Mouse (Mus musculus): Measurements from ENCODE around the gene Tbc1d16.
A peak's percentile ranks its signal among the peaks of the same experiment; 100 is the strongest.

The Tbc1d16 gene

DNA sequence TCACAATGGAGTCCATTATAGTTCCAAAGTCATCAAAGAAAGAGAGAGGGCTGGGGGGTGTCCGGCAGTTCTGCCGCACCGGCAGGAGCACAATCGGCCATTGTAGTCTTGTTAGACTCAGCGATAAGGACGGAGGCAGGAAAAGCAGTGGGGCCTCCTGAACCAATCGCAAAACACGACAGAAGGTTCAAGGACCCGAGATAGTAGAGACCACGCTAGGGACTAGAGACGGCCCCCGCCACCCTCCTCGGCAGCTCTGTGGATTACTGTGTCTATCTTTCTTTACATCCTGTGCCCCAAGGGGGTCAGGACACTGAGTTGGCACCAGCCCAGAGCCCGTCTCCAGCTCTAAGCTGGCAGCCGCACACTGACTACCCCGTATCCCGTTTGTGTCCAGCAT lies 93.7 kb downstream of the Tbc1d16 start:
- DNase-seq = peak; percentile 46 to 64

DNA sequence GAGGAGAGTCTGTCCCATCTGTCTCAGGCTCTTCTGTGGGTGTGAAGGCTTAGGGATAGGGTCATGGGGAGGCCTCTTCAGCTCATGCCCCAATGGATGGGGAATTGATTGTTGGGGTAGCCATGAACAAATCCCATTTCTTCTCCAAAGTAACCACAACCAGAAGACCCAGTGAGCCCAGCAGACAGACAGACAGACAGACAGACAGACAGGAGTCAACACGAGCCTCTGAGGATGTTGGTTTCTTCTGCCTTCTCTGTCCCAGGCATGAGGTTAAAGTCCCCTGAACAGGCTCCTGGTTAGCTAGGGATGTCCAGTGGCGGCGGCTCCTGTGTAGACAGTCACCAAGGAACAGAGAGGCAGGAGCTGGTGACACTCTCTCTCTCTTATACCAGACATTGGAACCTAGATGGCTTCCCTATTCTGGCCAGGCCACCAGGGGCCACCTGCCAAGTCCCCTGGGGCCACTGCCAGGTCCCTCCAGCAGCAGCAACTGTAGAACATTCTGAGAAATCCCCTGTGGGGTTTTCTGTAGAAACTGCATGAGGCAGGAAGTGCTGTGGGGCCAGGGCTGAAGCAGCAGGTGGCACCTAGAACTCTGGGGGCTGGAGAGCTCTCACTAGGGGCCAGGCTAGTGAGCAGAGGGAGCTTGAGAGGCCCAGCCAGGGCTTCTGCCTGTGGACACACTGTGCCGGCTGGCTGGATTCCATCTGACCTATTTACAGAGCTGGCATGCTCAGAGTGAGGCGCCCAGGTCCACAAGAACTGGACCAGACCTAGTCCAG lies 94.7 kb downstream of the Tbc1d16 start:
- DNase-seq = peak; percentile 33 to 61

DNA sequence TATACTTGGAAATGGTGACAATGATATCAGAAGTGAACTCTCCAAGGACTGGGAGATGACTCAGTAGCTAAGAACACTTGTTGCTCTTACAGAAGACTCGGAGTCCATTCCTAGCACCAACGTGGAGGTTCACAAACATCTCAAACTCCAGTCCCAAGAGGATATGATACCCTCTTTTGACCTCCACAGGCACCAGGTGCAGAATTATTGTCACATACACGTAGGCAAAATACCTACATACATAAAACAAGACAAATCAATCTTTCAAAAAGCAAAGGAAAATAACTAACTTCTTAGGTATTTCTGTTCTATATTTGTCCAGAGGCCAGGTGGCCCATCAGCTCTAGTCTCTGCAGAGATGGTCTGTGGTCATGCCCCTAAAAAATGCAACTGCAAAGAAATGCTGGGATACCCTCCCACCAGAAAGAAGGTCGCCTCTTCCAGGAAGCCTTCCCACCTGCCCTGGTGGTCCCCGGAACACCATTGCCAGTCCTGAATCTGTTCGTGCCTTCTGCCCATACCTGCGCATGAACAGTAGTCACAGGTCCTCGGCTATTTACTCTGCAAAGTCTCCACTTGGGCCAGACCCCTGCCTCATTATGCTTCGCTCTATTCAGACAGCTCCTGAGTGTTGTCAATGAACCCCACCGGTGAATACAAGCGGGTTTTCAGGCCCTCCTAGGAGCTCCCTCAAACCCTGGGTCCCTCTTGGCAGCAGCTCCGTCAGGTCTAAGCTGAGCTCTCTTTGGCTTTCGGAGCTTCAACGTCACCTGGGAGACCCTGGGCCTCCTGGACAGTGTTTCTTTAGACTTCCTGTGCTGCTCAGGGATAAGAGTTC lies 95.9 kb downstream of the Tbc1d16 start:
- DNase-seq = no peak

DNA sequence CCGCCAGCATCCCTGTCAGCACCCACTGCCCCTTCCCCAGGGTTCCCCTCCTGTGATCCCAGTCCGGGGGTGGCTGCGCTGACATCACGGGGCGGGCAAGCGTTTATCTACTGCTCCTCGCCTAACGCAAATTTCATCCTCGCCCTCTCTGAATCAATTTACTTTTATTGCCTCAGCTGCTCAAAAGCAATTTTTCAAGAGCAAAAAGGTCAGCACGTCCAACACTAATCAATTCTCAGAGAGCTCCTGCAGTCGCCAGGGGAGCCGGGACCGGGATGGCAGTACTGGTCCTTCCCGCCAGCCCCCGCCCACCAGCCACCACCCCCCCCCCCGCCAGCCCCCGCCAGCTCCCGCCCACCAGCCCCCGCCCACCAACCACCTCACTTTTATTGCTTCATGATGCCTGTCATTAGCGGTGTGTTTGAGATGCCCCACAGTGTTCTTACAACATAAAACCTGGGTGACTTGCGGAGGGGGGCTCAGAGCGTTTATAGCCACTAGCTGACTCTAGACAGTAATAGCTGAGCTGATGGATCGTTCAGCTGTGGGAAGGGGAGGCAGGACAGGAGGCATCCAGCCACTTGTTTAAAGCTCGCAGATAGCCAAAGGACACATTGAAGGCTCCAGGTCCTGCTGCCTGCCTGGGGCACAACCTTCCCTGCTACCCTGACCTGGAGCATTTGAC lies 98.1 kb downstream of the Tbc1d16 start:
- no peak for DNase-seq

DNA sequence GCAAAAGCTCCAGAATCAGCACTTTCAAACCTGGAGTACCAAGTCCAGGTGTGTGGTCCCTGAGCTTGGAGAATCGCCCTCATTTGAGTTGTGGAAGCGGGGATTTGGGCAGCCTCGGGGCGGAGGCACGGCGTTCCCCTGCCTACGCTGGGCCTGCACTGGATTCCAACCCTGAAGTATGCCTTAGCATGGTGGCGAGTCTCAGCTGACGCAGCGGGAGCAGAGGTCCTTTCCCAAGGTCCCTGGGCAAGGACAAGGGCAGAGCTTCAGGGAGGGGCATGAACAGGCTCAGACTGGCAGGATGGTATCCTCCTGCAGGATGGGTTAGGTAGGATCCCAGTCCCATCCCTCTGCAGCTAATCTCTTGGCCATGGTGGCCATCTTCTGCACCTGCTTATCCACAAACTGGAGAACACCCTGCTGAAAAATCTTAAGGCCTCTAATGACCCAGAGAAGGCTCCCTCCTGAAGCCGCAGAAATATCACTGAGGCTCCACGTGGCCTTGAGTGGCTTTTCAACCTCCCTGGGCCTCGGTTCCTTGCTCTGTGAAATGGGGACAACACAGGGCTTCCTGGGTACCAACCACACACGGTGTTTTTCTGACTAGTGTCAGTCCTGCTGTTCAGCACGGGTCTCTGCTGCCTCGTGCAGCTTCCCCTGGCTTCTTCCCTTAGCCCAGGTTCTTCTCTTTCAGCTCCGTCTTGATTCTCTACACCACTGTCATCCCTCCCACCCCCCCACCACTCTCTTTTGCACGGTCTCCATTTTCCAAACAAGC lies 98.8 kb downstream of the Tbc1d16 start:
- no peak for DNase-seq

DNA sequence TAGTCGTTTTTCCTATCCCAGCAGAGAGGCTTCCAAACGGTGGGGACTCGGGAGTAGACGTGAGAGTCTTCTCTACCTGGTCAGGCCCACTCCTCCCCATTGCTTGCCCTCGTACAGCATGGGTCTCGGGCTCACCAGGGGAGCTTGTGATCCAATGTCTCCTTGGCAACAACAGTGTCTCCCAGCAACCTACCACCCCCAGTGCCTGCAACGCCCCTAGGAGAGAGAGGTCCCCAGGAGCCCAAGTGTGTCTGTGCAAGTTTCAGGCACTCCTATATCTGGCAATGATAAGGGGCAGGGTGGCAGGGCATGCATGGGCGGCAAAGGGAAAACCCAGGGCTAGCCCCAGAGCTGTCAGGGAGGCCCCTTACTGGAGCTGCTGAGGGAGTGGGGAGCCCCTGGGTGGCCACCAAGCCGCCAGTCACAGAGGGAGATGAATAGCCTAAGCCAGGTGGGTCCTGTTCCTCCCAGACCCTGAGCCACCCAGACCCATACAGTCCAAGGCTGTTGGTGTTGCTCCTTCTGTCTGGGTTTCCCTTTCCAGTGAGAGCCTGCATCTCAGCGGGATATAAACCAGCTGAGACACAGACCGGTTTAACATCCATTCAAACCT lies 99.5 kb downstream of the Tbc1d16 start:
- no peak for DNase-seq

DNA sequence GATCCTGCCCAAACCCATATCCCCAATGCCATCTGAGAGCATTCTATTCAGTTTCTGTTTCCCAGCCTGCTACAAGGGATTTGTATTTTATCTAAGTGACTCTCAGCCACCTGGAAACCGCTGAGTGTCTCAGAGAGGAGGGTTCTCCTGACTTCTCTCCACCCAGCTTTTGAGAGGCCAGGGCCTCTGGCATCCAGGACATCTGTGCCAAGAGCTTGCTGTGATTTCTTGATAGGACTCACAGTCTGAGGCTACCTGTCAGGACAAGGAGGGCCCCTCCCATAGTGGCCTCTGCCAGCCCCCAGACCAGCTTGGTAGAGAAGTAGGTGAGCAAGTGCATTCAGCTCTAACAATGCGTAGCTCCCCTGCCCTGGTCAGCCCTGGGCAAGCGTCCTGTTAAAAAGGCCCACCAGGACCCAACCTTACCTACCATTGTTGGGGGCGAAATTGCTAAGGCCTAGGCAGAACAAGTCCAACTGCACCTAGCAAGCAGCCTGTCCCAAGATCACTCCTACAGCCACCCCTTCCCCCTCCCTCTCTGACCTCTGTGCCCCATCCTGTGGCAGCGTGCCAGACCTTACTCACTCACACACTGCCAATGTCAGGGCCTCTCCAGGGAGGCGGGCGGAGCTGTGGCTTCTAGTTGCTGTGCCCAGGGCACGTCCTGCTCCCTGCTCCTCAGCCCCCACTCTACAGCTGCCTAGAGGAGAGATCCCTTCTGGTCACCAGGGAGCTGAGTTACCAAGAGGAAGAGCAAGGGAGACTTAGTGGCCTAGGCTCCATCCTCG lies 100.4 kb downstream of the Tbc1d16 start:
- DNase-seq = peak; percentile 81 to 88

DNA sequence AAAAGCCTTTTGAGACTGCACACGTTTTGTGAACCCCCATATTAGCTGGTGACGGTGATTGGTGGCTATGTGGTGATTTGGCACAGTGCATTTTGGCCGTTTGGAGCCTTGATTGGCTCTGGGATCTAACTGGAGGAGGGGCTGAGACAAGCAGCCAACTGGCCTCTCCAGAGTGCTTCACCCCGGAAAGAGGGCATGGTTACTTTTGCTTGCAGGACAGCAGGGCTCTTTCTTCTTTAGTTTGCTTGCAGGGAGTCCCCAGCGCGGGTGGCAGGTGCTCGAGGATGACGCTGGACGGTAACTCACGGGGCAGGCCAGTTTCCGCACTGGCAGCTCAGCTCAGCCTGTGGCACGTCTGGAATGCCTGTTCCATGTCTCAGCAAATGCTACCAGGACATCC lies 101.2 kb downstream of the Tbc1d16 start:
- DNase-seq = peak in 1 of 2 experiments; percentile 43

DNA sequence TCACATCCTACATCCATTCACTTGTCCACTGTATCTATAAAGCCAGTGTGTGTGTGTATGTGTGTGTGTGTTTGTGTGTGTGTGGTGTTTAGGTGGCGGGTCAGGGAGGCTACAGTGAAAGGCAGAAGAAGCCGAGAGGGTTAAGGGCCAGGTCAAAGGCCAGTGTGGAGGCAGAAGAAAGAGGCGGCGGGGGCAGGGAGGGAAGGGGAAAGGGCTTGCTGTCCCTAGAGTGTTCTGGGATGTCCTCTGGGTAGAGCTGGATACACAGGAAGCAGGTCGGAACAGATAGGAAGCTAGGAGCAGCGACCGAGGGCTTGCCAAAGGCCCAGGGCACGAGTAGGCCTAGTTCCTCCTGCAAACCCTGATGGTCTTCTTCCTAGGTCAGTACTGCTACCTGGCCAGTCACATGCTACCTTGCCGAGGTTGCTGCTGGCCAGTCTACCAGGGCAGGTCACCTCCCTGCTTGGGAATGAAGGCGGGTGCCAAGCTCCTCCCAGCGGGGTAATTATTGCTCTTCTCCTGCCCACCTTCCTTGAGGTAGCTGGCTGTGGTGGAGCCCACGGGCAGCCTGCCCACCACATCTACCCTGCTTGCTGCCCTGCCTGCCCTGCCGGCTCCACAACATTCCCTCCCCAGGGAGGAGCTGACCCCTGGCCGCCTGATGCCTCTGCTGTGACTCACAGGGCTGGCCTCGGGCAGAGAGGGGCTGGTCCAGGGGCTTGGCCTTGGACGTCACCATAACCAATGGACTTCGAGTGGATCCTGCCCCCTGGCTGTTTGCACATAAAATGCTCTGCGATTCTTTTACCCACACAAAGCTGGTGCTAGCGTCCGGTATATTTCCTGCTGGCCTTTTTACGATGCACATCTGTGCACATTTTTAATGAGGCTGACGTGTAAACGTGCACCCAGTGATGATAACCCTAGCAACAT lies 102.1 kb downstream of the Tbc1d16 start:
- DNase-seq = peak; percentile 92 to 97

DNA sequence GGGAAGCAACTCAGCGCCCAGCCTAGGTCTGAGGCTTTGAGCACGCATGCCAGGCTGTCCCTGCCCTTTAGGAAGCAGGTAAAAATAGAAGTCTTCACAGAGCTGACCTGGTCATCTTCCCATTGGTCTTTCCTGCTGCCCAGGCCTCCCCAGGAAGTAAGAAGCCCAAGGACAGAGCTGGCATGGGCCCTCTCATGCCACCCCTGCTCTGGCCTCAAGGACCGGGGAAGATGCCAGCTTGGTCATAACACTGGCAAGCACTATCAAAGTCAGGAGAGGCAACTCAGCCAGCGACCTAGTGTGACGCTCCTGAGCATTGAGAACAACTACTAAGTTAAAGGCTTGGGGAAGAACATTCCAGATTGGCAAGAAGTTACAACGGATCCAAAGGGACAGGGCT lies 103.8 kb downstream of the Tbc1d16 start:
- DNase-seq = no peak

DNA sequence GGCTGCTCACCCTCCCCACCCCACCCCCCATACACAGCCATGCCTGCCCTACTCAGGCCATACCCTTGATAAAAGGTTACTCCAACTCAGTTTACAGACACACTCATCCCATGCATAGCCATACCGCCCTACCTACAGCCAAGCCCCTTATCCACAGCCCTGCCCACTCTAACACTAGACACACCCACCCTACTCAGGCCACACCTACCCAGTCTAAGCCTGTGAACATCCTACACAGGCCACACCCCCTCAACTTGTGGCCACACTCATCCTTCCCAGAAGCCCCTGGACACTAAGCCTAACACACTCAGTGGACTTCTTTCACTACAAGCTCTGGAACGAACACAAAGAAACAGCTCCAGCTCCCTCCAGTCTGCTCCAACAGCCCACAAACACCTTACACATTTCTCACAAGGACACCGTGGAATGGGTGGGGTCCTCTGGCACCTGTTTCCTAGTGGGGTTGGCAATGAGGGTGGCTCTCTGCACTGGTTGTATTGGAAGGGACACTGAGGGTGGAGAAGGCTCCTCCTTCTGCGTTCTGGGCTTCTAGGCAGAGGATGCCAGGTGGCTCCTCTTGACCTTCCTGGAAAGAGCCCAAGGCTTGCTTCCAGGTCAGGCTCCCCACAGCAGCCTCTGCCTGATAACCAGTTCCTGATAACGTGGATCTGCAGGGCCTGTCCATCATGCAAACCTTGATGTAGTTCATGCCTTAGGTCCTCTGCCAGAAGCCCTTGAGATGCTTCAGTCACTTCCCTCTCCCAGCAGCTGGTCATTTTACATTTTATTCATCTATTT lies 104.6 kb downstream of the Tbc1d16 start:
- DNase-seq = no peak

DNA sequence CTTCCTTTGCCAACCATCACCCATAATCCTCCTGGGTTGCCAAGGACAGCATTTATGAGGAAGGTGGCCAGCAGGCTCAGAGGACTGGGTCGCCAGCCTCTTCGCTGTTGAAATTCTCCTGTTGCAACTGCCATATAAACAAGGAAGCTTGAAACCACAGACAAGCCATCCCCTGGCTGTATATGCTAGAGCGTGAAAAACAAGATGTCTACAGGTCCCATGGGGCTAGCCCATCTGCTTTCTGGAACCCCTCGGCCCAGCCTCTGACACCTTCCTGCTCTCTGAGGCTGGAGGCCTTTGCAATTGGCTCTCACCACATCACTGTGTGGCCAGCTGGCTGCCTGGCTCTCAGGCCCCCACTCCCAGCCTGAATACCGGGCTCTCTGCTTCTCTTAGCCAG lies 105.9 kb downstream of the Tbc1d16 start:
- peak in 1 of 2 experiments; percentile 45 for DNase-seq

DNA sequence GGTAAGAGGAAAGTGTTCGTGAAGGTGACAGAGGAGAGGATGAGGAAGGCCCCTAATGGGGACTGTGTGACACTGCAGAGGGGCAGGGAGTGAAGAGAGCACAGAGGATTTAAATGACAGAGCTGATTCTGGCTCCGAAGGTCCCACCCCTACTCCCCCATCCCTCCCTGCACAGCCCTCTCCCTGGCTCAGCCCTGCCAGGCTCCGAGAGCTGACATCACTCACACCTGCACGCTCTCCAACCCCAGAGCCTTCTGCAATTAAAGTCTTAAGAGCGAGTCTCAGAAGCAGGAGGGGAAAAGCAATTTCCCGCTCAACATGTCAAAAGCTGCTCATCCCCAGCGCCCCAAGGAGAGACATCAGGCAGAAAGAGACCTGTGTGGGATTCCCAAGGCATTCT lies 109.4 kb downstream of the Tbc1d16 start:
- DNase-seq = no peak

DNA sequence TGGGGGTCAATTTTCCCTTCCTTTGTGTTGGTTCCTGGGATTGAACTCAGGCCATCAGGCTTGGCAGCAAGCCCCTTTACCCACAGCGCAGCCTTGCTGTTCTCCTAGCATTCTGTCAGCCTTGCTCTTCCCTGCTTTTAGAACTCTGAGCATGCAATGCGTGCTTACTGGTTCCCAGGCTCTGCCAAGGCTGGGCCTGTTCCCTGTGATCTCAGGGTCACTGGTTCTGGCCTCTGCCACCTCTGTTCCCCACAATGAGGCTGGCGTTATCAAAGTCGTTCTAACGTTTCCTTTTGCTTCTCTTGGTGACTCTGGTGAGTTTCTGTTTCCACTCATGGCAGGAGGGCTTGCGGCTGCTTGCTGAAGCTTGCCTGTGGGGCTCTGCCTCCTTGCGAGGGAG lies 110.4 kb downstream of the Tbc1d16 start:
- DNase-seq = no peak

DNA sequence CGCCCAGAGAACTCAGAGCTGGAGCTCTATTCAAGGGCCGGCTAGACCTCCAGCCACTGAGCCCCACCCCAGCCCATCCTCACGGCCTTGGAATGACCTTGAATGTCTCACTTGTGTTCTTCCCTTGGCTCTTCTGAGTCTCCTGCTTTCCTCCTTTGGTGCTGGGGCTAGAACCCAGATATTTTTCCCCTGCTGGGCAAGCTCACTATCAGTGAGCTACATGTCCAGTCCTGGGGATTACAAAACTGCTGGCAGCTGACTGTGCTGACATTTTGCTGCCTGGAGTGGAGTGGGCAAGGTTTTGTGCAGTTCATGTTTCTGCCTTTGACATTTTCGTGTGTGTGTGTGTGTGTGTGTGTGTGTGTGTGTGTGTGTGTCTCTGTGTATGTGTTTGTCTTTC lies 111.3 kb downstream of the Tbc1d16 start:
- DNase-seq = no peak

DNA sequence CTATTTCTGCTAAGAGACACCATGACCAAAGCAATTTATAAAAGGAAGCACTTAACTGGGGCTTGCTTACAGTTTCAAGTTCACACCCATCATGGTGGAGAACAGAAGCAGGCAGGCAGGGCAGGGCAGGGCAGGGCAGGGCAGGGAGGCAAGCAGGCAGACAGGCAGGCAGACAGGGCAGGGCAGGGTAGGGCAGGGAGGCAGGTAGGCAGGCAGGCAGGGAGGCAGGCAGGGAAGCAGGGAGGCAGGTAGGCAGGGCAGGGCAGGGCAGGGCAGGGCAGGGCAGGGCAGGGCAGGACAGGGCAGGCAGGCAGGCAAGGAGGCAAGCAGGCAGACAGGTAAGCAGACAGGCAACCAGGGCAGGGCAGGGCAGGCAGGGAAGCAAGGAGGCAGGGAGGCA lies 115.6 kb downstream of the Tbc1d16 start:
- DNase-seq = no peak

DNA sequence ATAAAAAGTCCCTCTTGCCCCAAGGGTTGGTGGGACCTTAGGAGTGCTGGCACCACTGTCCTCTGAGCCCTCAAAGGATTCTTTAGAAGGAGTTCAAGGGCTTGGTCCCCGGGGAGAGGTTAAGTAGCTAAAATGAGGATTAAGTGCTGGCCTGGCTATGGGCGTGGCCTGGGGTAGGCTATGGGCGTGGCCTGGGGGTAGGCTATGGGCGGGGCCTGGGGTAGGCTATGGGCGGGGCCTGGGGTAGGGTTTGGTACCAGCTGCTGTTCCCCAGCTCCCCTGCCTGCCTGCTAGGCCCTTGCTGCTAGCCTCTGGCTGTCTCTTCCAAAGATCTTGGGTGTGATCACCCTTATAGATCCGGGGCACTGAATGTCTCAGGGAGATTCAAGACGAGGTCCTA lies 117.0 kb downstream of the Tbc1d16 start:
- DNase-seq = peak in 1 of 2 experiments; percentile 50

DNA sequence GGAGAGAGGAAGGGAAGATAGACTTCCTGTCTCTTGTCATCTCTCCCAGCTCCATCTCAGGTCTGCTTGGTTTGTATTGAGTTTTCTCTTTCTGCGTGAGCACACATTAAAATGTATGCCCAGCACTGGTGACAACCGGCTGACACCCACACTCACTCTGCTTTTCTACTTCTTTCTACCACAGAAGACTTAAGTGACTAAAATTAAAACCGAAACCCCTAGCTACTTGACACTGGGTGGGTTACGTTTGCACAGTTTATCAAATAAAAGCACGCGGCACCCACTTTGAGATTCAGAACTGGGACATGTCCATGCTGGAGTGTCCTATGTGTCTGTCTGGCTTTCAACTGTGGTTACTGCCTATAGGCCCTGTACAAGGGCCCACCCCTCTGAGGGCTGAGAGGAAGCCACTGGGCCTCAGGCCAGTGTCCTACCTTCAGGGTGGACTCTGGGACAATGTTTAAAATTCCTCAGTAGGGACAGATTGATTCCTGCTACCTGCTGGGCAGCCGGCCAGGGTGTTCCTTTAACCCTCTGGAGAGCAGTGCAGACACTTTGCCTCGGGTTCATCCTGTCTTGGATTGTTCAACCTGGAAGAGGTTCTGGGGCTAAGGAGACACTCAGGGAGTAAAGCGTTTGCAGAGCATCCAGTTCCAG lies 118.8 kb downstream of the Tbc1d16 start:
- DNase-seq = no peak

Measured in lung, postnatal 4 days (tissue).